Mouse (Mus musculus): ENCODE measurements at regions not wholly inside any gene's neighbourhood (a gene's known extent, or its start where the extent isn't known, plus 50 kb on each side); places are given as distances from the start of the nearest gene placed in this dataset.
A peak's percentile ranks its signal among the peaks of the same experiment; 100 is the strongest.
"Not testable (repeated sequence)": the region's sequence is repeated elsewhere in the genome, so short reads cannot be mapped to it uniquely, and the experiment has no call there.

DNA sequence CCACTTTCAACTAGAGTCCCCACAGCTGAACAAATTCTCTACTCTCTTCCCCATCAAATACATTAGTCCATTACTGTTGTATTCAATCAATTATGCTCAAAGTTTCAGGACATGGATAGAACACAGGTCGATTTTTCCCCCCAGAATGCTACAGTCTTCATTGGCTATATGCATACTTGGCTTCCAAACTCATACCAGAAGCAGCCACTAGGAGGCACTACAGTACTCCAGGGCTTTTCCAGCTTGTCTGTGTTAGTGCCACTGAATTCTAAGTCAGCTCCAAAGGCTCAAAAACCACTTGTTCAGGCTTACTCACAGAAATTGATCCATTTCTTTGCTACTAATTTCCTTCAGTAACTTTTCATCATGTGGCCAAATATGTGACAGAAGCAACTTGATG lies 371.9 kb upstream of the Cdh4 start:
- peak in 1 of 2 experiments; percentile 6 for DNase-seq
- intact Hi-C loops (cut with DNase I): no loop called here

DNA sequence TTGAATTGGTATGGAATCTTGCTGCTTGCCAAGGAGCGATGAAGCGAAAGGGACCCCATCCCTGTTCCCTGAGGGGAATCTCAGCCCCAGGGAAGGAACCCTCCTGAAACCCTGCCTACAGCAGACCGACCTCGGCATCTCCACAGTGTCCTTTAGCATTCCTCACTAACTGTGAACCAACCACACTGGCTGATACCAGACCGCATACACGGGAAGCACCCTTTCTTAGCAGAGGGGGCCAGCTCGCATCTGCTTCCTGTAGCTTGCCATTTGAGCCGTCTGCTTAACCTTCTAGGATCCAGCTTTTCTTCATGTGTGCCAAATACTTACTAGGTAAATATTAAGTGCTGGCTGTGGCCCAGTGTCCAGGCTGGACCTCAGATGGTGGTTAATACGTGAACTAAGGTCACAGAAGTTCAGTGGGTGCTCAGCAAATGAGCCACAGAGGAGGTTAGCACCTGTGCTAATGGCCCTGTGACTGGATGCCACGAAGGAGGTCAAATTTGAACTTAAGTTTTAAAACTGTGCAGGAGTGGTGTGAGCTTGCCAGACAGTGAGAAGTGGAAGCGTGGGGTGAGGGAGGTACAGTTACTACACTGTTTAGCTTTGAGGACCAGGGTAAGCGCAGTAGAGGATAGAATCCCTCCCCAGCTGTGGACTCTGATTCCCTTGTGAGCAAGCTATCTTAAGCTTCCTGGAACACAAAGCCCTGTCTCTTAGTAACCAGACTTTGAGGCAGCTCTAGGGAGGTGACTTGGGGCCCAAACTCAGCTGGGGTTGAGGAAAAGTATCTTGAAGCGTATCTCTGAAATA lies 361.6 kb upstream of the Cdh4 start:
- intact Hi-C loops (cut with DNase I): no loop called here
- no peak for DNase-seq

DNA sequence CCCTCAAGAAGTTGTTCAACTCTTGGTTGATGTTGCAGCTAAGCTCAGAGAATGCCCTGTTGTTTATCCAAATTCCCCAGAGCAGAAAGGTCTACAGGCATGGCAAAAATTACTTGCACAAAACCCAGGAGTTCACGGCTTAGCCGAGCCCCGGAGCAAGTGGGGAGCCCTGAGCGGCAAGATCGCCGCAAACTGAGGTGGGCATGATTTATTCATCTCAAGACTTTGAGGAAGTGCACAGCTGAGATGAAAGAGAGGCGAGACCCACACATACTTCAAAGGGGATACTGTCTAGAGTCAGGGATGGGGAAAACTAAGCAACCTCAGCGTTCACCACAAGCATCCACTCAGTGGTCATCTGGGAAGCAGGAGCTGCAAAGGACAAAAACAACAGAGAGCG lies 355.3 kb upstream of the Cdh4 start:
- intact Hi-C loops (cut with DNase I): no loop called here

DNA sequence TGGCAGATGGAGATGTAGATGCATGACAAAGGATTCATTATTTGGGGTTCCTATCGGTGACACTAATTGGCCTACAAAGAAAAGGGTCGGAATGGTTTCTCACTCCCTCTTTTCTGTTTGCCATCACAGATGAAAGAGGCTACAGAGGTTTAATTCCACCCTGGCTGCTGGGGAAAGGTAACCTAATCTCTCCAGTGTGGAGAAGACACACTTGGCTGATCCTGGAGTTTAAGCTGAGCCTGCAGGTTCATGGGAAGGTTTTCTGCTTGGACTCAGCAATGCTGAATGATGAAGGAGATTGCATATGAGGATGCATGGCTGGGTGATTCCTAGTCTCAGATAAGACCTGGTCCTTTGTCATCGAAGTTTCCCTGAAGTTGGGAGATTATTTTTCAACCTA lies 350.8 kb upstream of the Cdh4 start:
- DNase-seq: no peak
- intact Hi-C loops (cut with DNase I): no loop called here

More for the DNA sequence above, 355.3 kb upstream of the Cdh4 start:
- no peak for DNase-seq

DNA sequence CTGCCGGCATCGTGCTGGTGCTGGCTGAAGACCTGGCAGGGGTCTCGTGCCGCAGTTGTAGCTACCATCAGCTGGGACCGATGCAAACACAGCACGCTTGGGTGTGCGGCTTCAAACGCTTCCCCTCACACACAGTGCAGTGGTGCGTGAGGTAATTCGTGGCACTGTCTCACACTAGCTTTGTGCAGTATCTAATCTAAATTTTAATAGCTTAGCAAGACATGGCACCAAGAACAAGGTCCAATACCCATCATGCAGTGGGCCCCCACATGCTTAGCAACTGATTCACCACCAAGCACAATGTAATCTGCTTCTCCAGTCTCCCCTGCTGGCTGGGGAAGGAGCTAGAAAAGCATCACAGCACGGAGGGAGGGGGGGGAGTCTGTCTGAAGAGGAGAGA lies 348.2 kb upstream of the Cdh4 start:
- no peak for DNase-seq
- intact Hi-C loops (cut with DNase I): no loop called here

DNA sequence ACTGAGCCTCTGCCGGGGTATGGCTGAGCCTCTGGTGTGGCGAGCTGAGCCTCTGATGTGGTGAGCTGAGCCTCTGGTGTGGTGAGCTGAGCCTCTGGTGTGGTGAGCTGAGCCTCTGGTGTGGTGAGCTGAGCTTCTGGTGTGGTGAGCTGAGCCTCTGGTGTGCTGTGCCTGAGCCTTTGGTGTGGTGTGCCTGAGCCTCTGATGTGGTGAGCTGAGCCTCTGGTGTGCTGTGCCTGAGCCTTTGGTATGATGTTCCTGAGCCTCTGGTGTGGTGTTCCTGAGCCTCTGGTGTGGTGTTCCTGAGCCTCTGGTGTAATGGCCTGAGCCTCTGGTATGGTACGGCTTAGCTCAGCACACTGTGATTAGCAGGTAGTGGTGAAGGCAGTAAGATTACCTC lies 346.2 kb upstream of the Cdh4 start:
- DNase-seq: no peak
- intact Hi-C loops (cut with DNase I): no loop called here

DNA sequence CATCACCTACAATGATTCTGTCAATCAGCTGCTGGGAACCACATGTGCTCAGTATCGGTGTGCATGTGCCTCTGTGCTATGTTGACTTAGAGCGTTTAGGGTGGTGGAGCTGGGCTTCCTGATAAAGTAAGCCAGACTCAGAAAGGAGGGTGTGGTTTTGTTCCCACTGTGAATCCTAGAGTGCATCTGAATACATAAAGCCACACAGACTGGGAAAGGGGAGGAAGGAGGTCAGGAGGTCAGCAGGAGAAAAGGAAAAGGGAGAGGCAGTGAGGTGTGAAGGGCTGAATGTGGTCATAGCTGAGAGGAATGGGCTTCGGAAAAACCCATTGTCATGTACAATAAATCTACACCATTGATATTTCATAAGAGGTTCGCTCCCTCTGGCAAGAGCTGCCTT lies 345.4 kb upstream of the Cdh4 start:
- intact Hi-C loops (cut with DNase I): no loop called here
- no peak for DNase-seq

DNA sequence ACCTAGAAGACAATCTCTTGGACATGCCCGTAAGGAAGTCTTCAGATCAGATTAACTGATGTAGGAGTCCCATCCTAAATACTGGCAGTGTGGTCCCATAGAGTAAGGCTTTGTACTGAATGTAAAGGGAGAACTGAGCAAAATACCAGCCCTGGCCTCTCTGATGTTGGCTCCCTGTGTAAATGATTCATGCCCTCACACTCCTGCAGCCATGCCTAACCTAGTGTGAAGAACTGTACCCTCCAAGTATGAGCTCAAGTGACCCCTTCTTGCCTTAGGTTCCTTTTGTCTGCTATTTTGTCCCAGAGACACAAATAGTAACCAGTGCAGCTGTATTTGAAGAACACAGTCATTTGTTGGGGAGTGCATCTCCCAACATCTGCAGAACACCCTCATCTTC lies 342.4 kb upstream of the Cdh4 start:
- no peak for DNase-seq
- intact Hi-C loops (cut with DNase I): no loop called here

DNA sequence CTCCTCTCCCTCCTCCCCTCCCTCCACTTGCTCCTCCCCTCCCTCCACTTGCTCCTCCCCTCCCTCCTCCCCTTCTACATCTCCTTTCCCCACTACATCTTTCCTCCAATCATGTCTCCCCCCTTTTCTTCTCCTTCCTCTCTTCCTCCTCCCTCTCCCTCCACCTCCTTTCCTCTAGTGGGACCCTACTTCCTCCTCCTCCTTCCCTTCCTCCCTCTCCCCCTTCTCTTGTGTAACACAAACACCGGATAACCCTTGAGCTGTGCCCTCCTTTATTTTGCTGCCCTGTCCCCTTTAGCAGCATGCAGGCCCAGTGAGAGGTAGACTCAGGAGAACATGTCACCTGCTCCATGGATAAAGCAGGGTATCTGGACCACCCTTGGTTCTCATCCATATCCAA lies 339.1 kb upstream of the Cdh4 start:
- no peak for DNase-seq
- intact Hi-C loops (cut with DNase I): no loop called here

DNA sequence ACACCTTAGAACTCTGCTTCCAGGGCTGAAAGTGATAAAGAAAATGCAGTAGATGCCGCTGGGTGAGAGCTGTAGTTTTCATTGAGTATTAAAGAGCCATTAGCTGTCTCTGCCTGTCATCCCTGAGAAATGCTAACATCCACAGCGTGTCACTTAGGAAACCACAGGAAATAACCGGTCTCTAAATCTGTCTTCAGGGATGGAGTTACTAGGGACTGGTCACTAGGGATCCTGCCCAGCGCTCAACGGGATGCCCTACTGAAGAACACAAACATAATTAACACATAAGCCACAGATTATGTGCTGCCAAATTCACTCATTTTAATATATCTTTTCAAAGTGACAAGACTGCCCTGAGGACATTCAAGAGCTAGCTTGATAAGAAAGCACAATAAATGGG lies 329.3 kb upstream of the Cdh4 start:
- intact Hi-C loops (cut with DNase I): no loop called here
- DNase-seq: no peak

DNA sequence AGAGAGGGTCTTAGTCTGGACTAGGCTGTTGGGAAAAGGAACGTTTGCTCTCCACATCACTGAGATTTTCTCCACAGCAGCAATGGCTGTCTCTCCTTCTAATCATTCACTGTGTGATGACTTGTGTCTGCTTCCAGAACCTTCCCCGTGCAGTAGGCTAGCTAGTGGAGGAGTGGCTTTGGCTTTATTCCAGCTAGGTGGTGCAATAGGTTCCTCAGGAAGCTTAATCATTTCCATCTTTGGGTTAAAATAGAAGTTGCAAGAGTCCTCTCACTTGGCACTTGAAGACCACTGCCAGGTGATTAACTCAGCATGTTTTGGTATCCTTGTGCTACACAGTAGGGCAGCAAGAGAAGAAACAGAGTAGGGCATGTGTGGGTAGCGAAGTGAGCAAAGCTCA lies 314.2 kb upstream of the Cdh4 start:
- intact Hi-C loops (cut with DNase I): no loop called here
- DNase-seq: no peak

DNA sequence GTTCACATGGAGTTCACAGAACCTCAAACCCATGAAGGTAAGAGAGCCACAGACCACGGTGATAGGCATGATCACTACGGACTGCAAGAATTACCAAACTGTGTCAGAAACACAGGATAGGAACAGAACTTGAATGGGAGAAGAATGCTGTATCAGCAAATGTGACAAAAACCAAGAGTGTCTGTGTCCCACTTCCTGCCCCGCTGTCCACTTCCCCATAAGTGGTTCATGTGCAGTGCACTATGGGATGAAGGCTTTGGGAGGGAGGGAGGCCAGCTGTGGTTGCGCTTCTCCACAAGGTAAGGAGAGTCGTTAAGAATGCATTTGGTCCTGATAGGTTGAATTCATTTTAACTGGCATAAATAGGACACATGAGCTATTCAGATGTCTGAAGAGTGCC lies 313.8 kb upstream of the Cdh4 start:
- intact Hi-C loops (cut with DNase I): no loop called here
- no peak for DNase-seq

DNA sequence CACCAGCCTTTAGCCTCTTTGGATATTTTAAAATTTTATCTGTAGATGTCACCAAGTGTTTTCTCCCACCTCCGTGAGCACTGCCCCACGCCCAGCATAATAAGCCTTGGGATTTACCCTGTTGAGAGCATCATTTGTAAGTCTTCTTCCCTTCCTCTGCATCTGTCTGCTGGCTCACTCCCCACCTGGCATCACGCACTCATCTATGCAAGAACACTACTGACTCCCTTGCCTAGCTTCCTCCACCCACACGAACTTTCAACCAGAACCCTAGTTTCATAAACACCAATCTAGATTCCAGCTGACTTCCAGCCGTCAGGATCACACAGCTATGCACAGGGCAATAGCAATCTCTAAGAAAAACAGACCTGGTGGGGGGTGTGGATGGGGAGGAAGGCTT lies 311.2 kb upstream of the Cdh4 start:
- intact Hi-C loops (cut with DNase I): no loop called here
- DNase-seq: no peak

DNA sequence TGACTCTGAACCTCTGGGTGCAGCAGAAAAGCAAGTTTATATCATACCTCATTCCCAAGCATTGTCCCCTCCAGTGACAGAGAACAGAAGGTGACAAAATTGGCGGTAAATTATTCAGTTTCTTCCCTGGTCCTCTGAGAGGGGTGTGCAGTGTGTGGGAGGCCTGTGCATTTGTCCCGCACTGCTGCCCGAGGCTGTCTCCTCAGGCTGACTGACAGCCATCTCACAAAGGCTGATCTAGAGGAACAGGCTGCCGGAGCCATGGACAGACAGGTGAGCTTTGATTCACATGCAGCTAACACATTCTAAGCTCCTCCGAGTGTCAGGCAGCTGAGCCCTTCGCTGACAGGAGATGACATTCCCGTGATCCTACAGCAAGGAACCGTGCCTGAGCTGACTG lies 299.9 kb upstream of the Cdh4 start:
- intact Hi-C loops (cut with DNase I): no loop called here
- DNase-seq: no peak

DNA sequence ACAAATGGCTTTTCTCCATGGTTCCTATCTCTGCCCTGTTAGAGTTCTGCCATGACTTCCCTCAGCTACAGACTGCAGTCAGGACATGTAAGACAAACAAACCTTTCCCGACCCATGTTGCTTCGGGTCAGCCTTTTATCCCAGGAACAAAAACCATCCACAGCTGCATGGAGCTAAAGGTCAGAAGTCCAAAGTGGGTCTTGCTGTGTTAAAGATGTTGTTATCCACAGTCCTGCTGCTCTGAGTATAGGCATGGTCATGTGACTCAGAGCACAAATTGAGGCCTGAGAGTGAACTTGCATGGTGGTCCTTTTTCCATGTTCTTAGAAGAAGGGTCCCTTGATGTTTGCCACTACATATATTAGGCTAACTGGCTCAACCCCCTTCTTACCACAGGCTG lies 296.5 kb upstream of the Cdh4 start:
- DNase-seq: no peak
- intact Hi-C loops (cut with DNase I): no loop called here

DNA sequence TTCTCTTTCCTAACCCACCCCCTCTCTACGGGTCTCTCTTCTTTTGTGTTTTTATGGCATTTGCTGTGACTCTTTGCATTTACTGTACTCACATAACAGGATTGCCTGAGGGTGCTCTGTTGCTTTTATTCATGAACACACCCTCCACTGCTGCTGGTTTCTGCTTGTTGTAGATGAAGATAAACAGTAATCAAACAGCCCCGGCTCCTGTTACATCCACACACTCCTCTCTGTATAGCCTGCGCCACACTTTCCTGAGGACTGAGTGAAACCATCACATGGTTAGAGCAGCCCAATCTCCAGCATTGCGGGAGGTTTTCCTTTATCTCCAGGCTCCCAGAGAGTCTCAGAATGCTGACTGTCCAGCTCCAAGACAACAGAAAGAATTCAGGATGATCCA lies 296.0 kb upstream of the Cdh4 start:
- no peak for DNase-seq
- intact Hi-C loops (cut with DNase I): no loop called here

DNA sequence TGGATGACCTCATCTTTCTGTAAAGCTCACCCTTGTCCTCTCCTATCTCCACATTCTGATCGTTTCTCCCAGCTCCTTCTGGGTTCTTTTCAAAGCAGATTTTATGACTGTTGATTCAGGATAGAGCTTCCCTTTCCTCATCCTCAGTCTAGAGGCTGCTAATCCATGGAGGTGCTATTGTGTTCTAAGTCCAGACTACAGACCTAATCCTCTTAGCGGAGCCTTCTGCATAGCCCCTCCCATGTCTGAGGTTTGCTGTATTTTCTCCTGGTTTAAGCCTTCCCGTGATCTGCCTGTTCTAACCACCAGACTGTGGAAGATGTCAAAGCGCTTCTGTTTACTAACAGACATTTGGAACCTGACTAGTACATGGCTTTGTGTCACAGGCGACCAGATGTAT lies 294.0 kb upstream of the Cdh4 start:
- DNase-seq: no peak

DNA sequence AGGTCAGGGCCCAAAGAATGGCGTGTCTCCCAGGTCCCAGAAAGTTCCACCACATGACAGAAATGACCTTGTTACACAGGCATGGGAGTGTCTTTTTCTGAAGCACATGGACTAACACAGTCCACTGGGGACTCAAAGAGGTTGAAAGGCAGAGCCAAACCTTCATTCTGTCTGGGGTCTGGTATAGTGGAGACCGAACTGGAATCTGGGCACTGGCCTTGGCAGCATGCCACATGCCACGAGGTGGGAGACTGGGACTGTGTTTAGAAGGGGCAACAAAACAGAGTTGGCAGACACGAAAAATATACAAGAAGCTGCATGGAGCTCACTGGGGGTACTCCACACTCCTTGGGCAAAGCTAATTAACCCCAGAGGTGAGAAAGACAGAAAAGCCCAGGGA lies 293.6 kb upstream of the Cdh4 start:
- DNase-seq: no peak
- intact Hi-C loops (cut with DNase I): no loop called here

More for the DNA sequence above, 294.0 kb upstream of the Cdh4 start:
- intact Hi-C loops (cut with DNase I): no loop called here

DNA sequence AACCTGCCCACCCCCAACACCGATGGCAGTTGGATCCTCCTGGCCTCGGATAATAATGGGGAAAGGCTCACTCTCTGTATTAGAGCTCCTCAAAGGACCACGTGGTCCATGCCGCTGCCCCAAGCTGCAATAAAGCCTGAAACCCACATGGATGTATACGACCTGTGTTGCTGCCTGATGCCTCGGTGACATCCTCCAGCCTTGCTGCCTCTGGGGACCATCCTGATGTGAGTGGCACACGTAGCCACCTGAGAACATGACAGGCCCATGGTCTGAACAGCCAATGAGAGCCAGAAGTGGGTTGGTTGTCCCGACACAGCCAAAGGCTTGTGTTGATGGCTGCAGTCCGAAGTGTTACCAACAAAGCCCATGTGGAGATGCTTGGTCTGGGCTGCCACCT lies 283.4 kb upstream of the Cdh4 start:
- intact Hi-C loops (cut with DNase I): no loop called here
- no peak for DNase-seq

DNA sequence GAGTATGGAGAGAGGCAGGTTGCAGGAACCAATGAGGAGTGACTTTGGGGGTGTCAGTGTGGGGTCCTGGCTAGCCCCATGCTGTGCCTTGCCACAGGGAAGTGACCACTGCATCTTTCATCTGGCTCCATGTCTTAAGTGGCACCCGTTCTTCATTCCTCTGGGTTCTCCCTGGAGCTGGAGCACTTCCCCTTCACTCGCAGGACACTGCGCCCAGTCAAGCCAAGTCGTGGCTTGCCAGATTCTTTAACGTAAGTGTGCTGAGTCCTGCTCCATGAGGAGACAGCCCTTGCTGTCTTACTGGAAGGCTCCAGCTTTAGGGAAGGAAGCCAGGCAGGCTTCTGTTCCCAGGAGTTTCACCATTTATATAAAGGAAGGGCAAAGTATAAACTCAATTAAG lies 279.1 kb upstream of the Cdh4 start:
- intact Hi-C loops (cut with DNase I): no loop called here
- no peak for DNase-seq

DNA sequence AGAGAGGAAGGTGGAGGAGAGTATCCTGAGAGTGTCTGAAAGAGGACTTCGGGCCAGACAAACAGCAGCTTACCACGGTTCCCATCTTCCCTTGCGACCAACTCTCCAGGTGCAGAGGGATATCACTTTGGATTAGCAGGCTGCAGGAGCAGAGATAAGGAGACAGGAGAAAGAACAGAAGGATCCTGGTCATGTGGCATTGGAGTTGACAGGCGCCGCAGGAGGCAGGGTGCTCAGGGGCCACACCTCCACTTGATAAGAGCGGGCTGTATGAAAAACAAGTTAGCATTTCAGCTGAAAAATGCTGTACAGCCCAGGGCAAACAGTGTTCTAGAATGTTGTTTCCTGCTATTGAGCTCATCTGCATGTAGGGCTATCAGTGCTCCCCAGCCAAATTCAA lies 272.1 kb upstream of the Cdh4 start:
- intact Hi-C loops (cut with DNase I): no loop called here
- DNase-seq: no peak

DNA sequence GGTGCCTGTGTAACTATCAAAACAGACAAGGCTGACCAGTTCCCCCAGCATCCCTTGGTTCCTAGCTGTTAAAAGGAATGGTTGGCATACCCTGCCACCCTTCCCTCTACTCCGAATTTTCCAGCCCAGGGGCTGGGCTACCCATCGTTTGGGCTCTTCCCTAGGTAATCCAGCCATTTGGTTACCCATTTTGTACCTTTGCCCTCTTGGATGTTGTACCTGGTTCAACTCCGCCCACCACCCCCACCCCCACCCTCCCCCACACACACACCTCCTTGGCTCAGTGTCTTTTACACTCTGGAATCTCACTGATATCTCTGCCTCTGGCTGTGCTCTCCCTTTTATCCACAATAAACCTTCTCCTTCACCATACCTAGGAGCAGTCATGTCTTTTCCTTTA lies 271.6 kb upstream of the Cdh4 start:
- no peak for DNase-seq
- intact Hi-C loops (cut with DNase I): no loop called here

DNA sequence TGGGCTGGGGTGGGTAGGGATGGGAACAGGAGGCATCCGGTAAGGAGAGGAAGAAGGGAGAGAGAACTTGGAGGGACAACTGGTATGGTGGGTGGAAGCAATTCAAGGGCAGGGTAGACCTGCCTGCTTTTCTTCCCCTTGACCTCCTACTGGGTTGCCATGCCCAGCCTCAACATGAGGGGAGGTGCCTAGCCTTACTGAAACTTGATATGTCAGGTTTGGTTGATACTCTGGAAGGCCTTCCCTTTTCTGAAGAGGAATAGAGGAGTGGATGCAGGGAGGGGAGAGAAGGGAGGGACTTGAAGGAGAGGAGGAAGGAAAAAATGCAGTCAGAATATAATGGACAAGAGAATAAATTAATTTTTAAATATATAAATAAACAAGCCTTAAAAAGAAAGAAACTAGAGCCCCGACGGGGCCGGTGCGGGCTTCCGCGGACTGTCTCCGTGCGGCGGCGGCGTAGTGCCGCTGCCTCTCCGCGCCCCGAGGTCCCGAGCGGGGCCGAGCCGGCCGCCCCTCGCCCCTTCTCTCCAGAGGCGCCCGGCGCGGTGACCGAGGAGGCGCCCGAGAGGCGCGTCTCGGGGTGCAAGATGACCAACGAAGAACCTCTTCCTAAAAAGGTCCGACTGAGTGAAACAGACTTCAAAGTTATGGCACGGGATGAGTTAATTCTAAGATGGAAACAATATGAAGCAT lies 265.2 kb upstream of the Cdh4 start:
- DNase-seq; intact Hi-C loops (cut with DNase I): not testable (repeated sequence)

All from heart, postnatal 36 days (tissue).